Mouse (Mus musculus): ENCODE results near the gene Epha2. TPM values are rescaled to one million over a fixed set of nuclear protein-coding genes. Genes with fewer than 3 reads are reported as not detected.

Epha2 gene
- total RNA-seq, 2 experiments from 2014 or later = 1.6 to 2.9 TPM

DNA sequence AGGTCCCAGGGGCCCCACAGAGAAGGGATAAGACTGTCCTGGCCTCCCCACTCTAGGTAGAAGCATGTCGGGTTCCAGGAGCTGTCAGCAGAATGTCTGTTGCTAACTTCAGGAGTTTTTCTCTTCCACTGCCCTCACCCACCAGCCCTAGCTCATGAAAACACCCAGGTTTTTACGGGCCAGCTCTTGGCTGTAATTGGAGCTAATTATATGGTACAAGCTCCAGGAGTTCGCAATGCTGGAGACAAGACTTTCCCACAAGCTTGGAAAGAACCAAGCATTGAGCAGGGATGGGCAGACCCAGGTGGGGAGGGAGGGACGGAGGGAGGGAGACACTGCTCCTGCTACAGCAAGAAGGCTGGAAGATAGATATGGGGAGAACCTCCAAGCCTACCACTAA lies 26.0 kb downstream of the Epha2 start:
- DNase-seq (ENCODE audit: low spot score) = no peak

DNA sequence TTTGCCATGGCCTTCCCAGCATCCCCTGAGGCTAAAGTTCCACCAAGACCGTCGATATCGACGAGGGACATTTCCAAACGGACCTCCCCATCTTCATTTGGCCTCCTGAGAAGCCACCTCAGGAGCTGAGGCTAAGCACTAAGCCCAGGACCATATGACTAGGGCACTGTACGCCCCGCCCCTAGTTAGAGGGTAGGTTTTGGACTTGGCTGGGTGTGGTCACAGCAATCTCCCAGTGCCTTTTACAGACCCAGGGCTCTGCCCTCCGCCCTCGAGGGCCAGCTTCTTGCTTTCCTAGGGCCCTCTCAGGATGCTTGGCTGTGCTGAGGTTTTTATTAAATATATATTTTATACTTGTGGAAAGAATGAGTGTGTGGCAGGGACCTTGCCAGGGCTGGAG lies 27.7 kb downstream of the Epha2 start:
- no peak for DNase-seq (ENCODE audit: low spot score)

DNA sequence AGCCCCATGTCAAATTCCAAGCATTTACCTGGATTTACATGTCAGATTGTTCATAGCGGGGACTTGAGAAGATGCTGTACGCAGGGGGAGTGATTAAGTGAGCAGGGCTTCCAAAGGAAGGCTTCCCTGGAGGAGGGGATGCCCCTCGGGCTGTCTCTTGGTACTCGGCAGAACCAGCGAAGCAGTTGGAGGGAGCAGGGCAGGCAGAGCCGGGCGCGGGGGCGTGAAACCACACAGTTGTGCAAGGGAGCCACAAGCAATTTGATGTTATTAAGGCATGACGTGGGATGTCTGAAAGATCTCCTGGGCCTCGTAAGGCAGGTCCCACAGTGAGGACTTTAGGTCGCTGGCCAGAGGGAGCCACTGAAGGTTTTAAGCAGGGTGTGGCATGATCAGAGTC lies 28.9 kb downstream of the Epha2 start:
- DNase-seq (ENCODE audit: low spot score) = no peak

DNA sequence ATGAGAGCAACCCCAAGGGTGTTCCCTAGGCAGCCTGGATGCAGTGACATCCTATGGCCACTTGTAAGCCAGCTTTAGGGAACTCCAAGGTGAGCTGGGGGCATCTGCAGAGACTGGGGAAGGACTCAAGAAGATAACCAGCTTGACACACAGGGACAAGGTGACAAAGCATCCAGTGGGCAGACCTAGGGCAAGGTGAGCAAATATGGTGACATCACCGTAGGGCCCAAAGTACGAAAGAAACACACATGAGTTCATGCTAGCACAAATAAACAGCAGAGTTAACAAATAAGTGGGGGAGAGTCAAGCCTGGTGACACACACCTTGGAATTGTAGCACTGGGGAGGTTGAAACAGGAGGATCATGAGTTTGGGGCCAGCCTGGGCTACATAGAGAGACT lies 30.4 kb downstream of the Epha2 start:
- no peak for DNase-seq (ENCODE audit: low spot score)

DNA sequence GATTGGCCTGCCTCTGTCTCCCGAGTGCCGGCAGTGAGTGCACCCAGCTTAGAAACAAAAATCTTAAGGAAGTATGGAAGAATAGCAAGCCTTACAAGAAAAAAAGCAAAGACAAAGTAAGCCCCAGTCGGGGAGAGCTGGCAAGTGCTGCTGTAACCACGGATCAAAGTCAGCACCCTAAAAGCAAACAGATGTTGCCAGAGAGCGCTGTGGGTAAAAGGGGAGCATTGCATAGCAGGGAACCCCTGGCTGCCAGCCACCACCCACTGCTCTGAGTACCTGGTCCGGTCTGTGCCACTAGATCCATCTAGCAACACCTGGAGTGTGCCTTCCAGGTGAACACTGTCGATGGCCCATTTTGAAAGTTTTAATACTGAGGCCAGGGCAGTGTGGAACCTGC lies 31.2 kb downstream of the Epha2 start:
- no peak for DNase-seq (ENCODE audit: low spot score)

DNA sequence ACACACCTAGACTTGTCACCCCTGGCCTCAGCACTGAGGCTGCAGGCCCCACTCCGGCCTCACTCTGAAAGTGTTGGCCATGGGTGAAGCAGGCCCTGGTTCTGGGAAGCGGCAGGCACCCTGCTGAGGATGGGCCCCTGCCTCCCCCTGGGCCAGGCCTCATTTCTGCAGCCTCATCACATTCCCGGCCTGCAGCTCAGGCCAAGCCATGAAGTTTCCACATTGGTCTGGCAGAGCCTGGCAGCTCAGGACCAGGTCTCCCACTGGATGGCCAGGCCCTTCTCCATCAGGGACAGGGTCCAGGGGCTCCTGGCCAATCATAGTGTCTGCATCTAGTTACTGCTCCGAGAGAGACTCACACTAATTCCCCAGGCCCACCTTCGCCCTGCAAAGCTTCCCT lies 33.7 kb downstream of the Epha2 start:
- no peak for DNase-seq (ENCODE audit: low spot score)

DNA sequence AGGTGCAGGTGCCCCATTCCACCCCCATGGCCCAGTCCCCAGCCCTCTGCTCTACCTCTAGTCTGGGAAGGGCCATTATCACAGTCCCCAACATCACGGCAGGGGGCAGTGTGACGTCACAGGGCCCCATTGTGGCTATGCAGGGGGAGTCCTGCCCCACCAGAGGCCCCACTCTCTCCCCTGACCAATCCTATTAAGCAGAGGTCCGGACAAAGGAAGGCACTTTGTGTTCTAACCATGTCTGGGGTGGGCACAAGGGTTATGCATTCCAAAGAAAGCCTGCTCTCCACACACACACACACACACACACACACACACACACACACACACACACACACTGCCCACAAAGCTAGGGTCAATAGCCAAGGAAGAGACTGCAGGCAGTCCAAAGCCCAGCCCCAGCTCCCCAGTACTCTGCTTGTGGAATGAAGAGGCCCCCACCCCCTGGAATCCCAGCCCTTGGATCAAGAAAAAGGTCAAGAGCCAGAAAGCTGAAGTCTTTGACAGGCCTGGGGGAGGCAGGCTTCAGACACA lies 34.3 kb downstream of the Epha2 start:
- DNase-seq (ENCODE audit: low spot score) = no peak

DNA sequence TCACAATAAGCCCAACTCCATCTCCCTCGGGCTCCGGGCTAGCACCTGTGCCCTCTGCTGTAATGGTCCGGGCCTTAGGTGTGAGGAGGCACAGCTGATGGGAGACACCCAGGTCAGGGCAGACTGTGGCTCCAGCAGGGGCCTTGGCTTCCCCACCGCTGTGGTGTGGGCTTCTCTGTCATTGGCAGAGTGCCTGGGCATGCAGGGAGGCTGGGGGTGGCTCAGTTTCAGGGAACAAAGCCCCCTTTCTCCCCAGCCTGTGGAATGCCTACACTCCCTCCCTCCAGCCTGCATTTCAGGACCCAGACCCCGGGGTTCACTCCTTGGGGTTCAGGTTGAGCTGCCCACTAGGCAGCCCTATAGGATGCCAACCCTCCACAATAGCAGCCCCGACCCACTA lies 35.2 kb downstream of the Epha2 start:
- no peak for DNase-seq (ENCODE audit: low spot score)

DNA sequence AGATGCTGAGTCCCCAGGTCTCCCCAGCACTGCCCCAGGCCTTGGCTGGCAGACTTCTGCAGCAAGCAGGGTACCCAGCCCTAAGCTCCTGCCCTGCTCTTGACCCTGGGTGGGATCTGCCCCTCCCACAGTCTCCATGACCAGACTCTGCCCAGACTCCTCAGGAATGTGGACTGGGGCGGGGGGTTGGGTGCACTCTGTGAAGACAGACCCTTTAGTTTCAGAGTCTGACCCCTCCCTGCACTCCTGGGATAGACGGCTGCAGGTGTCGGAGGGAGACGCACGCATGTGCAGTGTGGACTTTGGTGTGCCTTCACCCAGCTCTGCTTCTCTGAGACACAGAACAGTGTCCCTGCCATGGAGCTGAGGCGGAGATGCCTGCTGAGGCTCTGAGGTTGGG lies 36.9 kb downstream of the Epha2 start:
- no peak for DNase-seq (ENCODE audit: low spot score)

DNA sequence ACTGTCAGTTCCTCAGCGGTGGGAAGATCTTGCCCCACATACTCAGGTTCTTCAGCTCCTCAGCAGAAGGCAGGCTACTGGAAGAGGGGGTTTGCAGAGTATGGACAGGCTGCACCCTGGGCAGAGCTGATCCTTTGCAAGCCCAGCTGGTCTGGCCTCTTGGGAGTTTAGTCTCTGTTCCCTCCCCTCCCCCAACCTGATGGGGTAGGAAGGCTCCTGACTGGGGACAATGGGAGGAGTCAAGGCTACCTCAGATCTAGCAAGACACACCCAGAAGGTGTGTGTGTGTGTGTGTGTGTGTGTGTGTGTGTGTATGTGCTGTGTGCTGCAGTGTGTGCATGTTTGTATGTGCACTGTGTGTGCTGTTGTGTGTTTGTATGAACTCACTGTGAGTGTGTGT lies 37.8 kb downstream of the Epha2 start:
- no peak for DNase-seq (ENCODE audit: low spot score)

DNA sequence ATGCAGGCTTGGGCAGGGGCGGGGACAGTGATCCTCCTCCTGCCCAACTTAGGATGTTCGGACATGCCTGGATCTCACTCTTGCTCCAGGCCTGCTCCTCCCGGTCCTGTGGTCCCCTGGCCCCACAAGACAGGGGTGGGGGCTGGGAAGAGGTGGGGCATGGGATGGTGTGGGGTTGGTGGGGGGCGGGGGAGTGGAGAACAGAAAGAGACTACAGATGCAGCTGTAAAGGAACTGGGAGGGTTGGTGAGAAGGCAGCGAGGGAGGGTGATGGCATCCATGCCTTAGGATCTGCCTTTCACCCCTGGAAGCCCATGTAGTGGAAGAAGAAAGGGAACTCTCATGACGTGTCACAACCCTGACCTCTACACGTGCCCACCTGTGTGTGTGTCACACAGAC lies 40.4 kb downstream of the Epha2 start:
- no peak for DNase-seq (ENCODE audit: low spot score)

DNA sequence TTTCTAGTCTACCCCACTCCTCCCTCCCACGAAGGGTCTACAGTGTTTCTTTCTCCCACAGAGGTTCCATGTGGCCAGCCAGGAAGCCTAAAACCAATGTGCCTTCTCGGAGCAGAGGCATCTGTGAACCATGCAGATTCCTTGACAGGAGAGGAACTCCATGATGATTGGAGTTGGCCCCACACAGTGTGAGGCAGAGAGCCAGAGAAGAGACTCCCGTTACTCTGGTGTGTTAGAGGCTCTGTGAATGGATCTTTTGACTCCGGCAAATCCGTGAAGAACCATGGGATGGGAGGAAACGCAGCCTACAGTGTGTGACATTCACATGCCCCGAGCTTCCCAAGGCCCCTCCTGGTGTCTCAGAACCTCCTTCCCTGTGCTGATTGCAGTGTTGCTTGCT lies 42.5 kb downstream of the Epha2 start:
- no peak for DNase-seq (ENCODE audit: low spot score)

DNA sequence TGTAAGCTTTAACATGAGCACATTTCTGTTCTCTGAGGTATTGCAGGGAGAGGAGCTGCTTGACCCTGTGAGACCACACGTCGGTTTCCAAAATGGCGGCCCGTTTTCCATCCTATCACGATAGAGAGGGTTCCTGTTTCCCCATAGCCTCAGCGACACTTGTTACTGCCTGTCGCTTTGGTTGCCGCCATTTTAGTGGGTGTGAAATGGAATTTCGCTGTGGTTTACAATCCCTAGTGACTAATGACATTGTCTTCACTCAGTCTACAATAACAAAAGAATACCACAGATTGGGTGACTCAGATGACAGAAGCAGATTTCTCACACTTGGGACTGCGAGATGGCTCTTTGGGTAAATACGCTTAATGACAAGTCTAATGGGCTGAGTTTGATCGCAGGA lies 44.2 kb downstream of the Epha2 start:
- no peak for DNase-seq (ENCODE audit: low spot score)

DNA sequence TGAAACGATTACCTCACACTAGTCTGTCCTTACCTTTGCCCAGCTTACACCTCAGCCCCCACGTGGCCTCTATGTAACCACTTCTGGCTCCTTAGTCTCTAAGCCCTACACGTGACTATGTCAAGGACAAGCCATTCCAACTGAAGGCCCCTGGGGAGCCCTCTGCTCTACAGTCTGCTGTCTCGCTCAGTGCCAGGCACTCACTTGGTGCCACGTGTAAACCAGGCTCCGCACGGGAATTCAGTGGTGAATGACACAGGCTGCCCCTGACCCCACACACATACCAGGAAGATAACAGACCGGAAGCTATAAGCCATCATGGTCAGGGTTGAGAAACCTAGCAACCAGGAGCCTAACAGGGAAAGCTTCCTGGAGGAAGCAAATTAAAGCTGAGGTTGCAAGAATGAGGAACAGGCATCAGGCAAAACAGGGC lies 46.3 kb downstream of the Epha2 start:
- no peak for DNase-seq (ENCODE audit: low spot score)

DNA sequence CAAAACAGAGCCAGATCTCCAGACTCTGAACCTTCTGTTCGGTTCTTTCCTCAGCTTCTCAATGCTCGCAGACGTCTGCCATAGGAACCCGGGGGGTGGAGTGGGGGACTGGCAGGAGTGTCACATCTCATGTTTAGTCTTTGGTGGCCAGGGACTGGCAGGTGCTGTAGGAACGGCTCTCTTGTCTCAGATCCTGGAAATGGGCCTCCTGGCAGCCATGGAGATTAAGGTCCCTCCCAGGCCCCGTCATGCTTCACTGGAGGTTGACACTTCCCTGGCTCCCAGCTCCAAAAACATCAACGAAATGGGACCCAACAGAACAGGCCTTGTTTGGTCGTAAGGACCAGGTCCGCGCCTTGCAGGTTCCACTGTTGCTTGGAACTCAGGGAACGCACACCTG lies 47.6 kb downstream of the Epha2 start:
- no peak for DNase-seq (ENCODE audit: low spot score)

DNA sequence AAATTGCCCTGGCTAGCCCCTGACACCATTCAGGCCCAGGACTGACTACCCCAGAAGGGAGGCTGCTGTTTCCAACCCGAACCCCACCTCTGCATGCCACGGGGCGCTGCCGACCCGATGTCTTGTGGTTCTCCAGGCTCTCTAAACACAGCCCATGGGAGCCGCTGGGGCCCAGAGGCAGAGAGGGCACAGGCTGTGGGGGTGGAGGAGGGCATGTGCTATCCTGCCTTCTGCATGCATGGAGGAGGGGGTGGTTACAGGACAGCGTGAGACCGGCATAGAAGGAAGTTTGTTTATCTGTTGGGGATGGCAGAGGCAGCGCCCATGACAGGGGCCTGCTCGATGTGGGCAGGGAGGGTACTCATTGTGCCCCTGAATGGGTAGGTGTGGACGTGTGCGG lies 49.0 kb downstream of the Epha2 start:
- DNase-seq (ENCODE audit: low spot score) = no peak

DNA sequence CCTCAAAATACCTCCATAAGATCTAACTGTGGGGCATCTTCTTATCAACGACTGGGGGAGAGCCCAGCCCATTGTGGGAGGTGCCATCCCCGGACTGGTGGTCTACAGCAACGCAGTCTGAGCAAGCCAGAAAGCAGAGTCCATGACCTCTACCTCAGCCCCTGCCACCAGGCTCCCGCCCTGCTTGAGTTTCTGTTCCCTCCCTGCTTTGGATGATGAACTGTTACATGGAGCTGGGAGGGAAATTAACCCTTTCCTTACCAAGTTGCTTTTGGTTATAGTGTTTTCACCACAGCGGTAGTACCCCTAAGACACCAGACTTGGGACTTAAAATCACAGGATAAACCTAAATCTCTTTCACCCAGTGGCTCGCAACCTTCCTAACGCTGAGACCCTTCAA lies 50.9 kb downstream of the Epha2 start:
- DNase-seq (ENCODE audit: low spot score) = no peak

DNA sequence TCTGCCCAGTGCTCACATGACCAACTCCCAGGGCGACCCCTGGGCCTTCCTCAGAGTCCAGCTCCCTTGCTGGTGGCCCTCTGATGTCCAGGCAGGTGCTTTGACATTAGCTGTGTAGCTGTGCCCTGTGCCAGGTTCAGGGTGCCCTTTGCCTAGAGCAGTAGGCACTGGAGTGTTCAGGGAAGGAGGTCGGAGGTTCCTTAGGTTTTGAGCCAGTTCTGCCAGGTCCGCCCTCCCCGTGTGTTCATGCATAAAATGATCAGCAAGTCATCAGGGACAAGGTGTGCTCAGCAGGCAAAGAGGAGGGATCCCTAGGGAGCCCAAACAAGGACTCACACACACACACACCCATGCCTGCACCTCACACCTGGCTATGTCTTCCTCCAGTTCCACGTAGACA lies 51.9 kb downstream of the Epha2 start:
- no peak for DNase-seq (ENCODE audit: low spot score)

DNA sequence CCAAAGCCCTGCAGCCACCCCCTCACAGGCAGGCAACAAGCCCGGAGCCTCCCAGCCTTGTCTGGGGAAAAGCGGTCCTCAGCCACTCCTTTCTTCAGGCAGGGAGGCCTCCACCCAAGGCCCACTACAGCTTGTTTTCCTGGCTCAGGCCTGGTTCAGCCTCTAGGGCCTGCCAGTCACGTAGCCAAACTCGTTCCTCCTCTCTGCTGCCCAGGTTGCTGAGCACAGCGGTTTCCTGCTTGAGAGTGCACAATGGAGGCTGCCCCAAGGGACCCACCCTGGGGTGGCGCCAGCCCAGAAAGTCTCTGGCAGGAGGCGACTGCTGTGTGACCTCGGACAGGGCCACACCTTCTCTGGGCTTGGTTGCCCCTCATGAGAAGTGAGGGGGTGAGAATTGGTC lies 52.8 kb downstream of the Epha2 start:
- peak; percentile 10 for DNase-seq (ENCODE audit: low spot score)

DNA sequence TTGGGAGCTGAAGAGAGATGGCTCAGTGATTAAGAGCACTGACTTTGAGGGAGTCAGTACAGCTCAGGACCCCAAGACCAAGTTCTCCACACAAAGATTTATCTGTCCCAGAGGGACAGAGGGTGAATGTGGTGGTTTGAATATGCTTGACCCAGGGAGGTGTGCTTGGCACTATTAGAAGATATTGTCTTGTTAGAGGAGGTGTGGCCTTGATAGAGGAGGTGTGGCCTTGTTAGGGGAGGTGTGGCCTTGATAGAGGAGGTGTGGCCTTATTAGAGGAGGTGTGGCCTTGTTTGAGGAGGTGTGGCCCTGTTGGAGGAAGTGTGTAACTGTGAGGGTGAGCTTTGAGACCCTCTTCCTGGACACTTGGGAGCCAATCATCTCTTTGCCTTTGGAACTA lies 56.8 kb downstream of the Epha2 start:
- no peak for DNase-seq (ENCODE audit: low spot score)

DNA sequence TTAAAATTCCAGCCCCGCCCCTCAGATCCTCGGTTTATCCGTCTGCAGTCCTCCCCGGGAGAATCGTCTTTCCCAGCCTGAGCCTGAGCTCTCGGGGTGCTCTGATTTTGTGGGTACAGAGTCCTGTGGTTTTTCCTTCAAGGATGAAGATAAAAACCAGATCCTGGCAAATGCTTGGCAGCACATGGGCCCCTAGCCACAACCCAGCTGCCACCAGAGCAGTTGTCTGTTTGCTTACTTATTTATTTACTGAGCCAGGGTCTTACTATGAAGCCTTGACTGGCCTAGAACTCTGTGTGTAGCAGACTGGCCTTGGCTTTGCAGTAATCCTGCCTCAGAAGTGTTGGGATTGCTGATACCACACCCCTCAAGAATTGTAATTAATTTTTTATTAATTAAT lies 58.2 kb downstream of the Epha2 start:
- no peak for DNase-seq (ENCODE audit: low spot score)

DNA sequence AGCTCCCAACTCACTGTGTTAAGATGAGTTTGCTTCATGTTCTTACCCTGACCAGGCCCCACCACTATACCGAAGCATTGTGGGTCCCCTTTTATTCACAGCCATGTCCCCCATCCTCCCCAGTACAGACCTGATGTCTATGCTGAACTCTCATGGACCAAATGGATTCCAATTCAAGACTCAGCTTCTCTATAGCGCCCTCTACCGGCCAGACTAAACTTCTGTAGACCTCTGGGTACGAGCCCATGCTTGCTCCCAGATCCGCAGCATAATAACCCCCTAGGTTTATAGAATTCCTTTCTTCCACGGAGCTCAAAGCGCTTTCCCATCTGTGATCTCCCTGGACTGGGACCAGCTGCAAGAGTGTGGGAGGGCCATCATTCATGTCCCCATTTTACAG lies 59.8 kb downstream of the Epha2 start:
- no peak for DNase-seq (ENCODE audit: low spot score)

DNA sequence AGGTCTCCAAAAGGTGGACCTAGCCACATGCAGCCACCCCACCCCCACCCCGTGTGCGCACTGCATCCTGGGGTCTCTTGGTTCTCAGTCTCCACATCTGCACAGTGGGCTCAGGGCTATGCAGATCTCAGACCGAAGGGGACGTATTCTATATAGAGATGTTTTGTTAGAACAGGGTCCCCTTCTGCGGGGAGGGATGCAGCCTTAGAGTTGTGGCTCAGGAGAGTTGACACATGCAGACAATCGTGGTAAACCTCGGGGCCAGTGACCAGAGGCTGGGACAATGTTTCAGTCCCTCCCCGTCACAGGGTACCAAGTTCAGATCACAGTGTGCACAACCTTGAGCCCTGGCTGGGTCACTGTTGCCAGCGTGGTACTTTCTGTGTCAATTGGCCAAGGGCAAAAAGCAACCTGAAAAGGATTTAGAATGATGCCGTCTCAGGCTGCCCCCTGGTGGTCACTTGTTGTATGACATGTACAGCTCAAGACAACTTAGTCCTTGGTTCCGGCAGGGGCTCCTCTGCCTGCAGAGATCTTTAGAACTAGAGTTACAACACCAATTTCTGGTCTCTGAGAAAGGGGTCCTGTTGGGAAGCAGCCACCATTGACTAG lies 62.0 kb downstream of the Epha2 start:
- DNase-seq (ENCODE audit: low spot score) = peak; percentile 71

DNA sequence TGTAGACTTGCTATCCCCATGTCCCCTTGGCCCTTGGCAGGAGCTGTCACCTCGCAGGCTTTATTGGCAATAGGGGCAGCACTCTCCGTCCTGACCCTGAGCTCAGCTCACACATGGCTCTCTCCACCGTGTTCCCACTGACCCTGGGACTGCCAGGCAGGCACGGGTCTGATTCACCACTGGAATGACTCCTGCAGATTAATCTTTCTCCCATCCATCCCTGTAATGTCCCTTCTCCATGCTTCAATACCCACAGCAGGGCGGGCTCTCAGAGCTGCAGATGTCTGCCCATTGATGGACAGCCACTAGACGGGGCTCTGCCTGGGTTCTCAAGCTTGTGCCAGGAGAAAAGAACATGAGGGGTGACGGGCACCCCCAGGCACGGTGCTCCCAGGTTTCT lies 64.1 kb downstream of the Epha2 start:
- DNase-seq (ENCODE audit: low spot score) = no peak

Measured in gastrocnemius, adult 18-20 months (tissue).